In the genomic region with DNA sequence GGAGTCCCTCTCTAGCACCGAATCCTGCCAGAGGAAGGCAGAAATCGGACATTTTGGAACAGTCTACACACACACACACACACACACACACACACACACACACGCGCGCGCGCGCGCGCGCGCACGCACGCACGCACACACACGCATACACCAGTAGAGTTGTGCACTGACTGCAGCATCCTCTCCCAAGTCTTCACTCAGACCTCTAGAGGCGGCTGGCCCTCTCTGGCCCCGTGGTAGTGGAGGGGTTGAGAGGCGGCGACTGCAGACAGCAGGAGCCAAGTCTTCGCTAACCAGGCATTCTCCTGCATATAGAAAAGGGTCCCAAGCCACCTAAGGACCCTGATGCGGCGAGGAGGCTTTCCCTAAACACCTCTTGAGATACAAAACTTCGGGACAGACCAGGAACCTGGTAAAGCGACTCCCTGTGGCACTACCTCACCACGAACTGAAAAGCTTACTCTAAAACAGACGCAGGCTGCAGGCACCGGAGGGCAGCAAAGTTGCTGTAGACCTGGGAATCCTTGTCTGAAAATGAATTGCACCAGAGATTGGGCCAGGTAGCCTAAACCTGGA, we compare ENCODE assay signal across 9 mouse cellular contexts. TPM values are rescaled to one million over a fixed set of nuclear protein-coding genes. Genes with fewer than 3 reads are reported as not detected.
DNase-seq lines count a peak whose midpoint lies in the region; ATAC-seq lines count a peak whose summit lies in the region.
"Had no signal": no experiment of that assay in that cellular context is flagged by ENCODE, and none has a peak within 500 bp of the region (broad histone marks: within the 10 kb centered on the region; RNA-seq: fewer than 3 reads in every experiment).

No protein-coding gene starts in this region.

- no peak overlapping the region for H3K4me2 ChIP-seq in forebrain, embryonic 14.5 days (ENCODE audit: low read length)

- no peaks in the 10 kb centered on the region for H3K36me3 ChIP-seq in forebrain, embryonic 14.5 days (ENCODE audit: control insufficient read depth, insufficient read depth, low read length)

- no peaks in the 10 kb centered on the region for H3K4me1 ChIP-seq in forebrain, embryonic 14.5 days (ENCODE audit: control insufficient read depth, insufficient read depth, low read length)

- ATAC-seq in forebrain, embryonic 14.5 days = no peak

- H3K27me3 ChIP-seq in forebrain, embryonic 14.5 days (replicated peaks; ENCODE audit: control insufficient read depth, insufficient read depth, low read length) = peaks cover 95% of the 10 kb centered on the region

- 0 out of 2 replicates have a peak overlapping the region, but pooled peaks have one; percentile 6 for H3K4me3 ChIP-seq in forebrain, embryonic 14.5 days (ENCODE audit: low read depth, low read length)
- H3K4me3 ChIP-seq: erythroblast, embryonic 14.5 days had no signal

- H3K9me3 ChIP-seq in forebrain, embryonic 14.5 days (replicated peaks; ENCODE audit: control insufficient read depth, low read length) = no peaks in the 10 kb centered on the region

- WGBS in forebrain, embryonic 14.5 days = under 1% methylated on average over 28 of the region's 28 CpGs

- H3K9ac ChIP-seq in forebrain, embryonic 14.5 days (ENCODE audit: low read length) = no peak overlapping the region

- H3K27ac ChIP-seq in forebrain, embryonic 14.5 days (ENCODE audit: low read depth, low read length) = no peak overlapping the region

- DNase-seq in cerebellum, adult 9-10 months = peak; percentile 18
- DNase-seq in cerebellum, adult 9-11 months = no peak
- DNase-seq in kidney, postnatal 10 days = peak; percentile 17
- no peak for DNase-seq in kidney, adult 18-20 months
- no peak for DNase-seq in forebrain, embryonic 14.5 days (ENCODE audit: low spot score)
- DNase-seq in neural tube, embryonic 10.5 days (ENCODE audit: extremely low spot score, low spot score) = peak; percentile 67
- DNase-seq in spleen, postnatal 4 days (ENCODE audit: low spot score in 2 of 2) = no peak
- no peak for DNase-seq in urinary bladder, adult 2 months (ENCODE audit: low spot score)

RNA-seq across cellular contexts. Expression of a gene that starts 0.6 kb away (rescaled TPM):
- not detected in 2 replicates for polyA plus RNA-seq in forebrain, embryonic 14.5 days (2014; fragmentation: Nextera tagmentation; extraction: Ambion mirVana)
- polyA plus RNA-seq in urinary bladder, adult 2 months (2012; rRNA removed) = not detected in 2 replicates
- polyA plus RNA-seq: erythroblast, embryonic 14.5 days had no signal

RNA-seq across cellular contexts. Expression of a gene that starts 46.4 kb away (rescaled TPM):
- polyA plus RNA-seq in forebrain, embryonic 14.5 days (2014; fragmentation: Nextera tagmentation; extraction: Ambion mirVana) = 13.2 and 15.0 TPM in 2 replicates
- 4.7 and 6.3 TPM in 2 replicates for polyA plus RNA-seq in urinary bladder, adult 2 months (2012; rRNA removed)

Comparison
In these comparisons a context has a peak if more than half of its experiments do, and no peak if none do; other contexts are left out.
1. DNase-seq: peak in cerebellum, adult 9-10 months (single experiment), kidney, postnatal 10 days (single experiment) and neural tube, embryonic 10.5 days (single experiment); none in cerebellum, adult 9-11 months (single experiment), kidney, adult 18-20 months (single experiment), forebrain, embryonic 14.5 days (single experiment), spleen, postnatal 4 days (0 of 2) and urinary bladder, adult 2 months (single experiment).